In the genomic region with DNA sequence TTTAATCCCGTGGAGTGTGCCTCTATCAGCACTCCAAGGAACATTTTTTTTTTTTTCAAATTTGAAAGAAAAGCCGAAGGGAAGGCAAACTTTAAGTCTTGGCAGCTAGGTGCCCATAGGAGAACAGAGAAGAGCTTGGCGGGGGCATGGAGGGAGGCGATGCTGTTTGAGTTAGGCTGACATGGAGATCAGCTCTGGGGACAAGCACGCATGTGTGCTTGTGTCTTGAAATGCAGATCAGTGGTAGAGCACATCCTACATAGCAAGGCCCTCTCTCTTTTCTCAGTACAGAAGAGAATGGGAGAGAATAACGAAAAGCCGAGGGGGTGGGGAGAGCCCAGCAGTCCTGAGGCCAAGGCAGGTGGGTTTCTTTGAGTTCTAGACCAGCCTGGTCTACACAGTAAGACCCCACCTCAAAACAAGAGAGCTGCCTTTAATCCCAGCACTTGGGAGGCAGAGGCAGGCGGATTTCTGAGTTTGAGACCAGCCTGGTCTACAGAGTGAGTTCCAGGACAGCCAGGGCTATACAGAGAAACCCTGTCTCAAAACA, we compare ENCODE assay signal across 19 mouse cellular contexts. TPM values are rescaled to one million over a fixed set of nuclear protein-coding genes. Genes with fewer than 3 reads are reported as not detected.
DNase-seq lines count a peak whose midpoint lies in the region; ATAC-seq and TF ChIP-seq lines count a peak whose summit lies in the region.
"Had no signal": no experiment of that assay in that cellular context is flagged by ENCODE, and none has a peak within 500 bp of the region (broad histone marks: within the 10 kb centered on the region; RNA-seq: fewer than 3 reads in every experiment).

No protein-coding gene starts in this region.

- no peaks in the 10 kb centered on the region for H3K4me1 ChIP-seq in heart, embryonic 11.5 days (ENCODE audit: control insufficient read depth, insufficient read depth, low read length)
- H3K4me1 ChIP-seq in ES-Bruce4 (ENCODE audit: control insufficient read depth, insufficient read depth, low read length) = no peaks in the 10 kb centered on the region
- peaks cover 14% of the 10 kb centered on the region for H3K4me1 ChIP-seq in bone marrow, adult 2 months (ENCODE audit: control insufficient read depth, insufficient read depth, low read length)
- peaks cover 54% of the 10 kb centered on the region for H3K4me1 ChIP-seq in liver, embryonic 16.5 days (ENCODE audit: control insufficient read depth, low read depth, low read length)
- peaks cover 5% of the 10 kb centered on the region for H3K4me1 ChIP-seq in intestine, embryonic 16.5 days (ENCODE audit: control insufficient read depth, insufficient read depth, low read length)

- no peak overlapping the region for H3K4me3 ChIP-seq in heart, embryonic 11.5 days (ENCODE audit: low read depth, low read length)
- H3K4me3 ChIP-seq in ES-Bruce4 (ENCODE audit: low read depth, low read length) = peak overlapping the region; percentile 76
- peak overlapping the region; percentile 61 for H3K4me3 ChIP-seq in bone marrow, adult 2 months (replicated peaks; ENCODE audit: control insufficient read depth, low read depth, low read length)
- peak overlapping the region; percentile 77 for H3K4me3 ChIP-seq in liver, embryonic 16.5 days (ENCODE audit: low read depth, low read length)
- no peak overlapping the region for H3K4me3 ChIP-seq in intestine, embryonic 16.5 days (ENCODE audit: low read length)

- H3K36me3 ChIP-seq in heart, embryonic 11.5 days (ENCODE audit: control insufficient read depth, insufficient read depth, low read length) = peaks cover 5% of the 10 kb centered on the region
- no peaks in the 10 kb centered on the region; the same call in 1 of the 2 replicates for H3K36me3 ChIP-seq in ES-Bruce4 (ENCODE audit: control insufficient read depth, insufficient read depth, low read length, poor library complexity, severe bottlenecking)
- peaks cover 9% of the 10 kb centered on the region; the same call in 1 of the 2 replicates for H3K36me3 ChIP-seq in liver, embryonic 16.5 days (ENCODE audit: control insufficient read depth, insufficient read depth)
- H3K36me3 ChIP-seq in intestine, embryonic 16.5 days (ENCODE audit: control insufficient read depth, insufficient read depth, low read length) = 0 out of 2 replicates have a peak, but pooled peaks cover 3% of the 10 kb centered on the region

- peak overlapping the region; percentile 77 for H3K4me2 ChIP-seq in heart, embryonic 11.5 days
- peak overlapping the region; percentile 87 for H3K4me2 ChIP-seq in liver, embryonic 16.5 days (ENCODE audit: low read depth, low read length)
- H3K4me2 ChIP-seq in intestine, embryonic 16.5 days (ENCODE audit: low read depth, low read length) = no peak overlapping the region

- no peak overlapping the region for H3K9ac ChIP-seq in heart, embryonic 11.5 days (ENCODE audit: low read depth, low read length)
- peak overlapping the region; percentile 50 for H3K9ac ChIP-seq in ES-Bruce4 (ENCODE audit: low read depth, poor library complexity, severe bottlenecking)
- H3K9ac ChIP-seq in liver, embryonic 16.5 days (ENCODE audit: low read depth, low read length) = peak overlapping the region; percentile 83
- H3K9ac ChIP-seq in intestine, embryonic 16.5 days (ENCODE audit: low read depth, low read length) = no peak overlapping the region
- H3K9ac ChIP-seq: hindbrain, embryonic 13.5 days; neural tube, embryonic 13.5 days had no signal

- no peaks in the 10 kb centered on the region for H3K27me3 ChIP-seq in heart, embryonic 11.5 days (ENCODE audit: control insufficient read depth, insufficient read depth, low read length)
- H3K27me3 ChIP-seq in ES-Bruce4 (ENCODE audit: control insufficient read depth, insufficient read depth, low read length, poor library complexity, severe bottlenecking) = no peaks in the 10 kb centered on the region
- no peaks in the 10 kb centered on the region for H3K27me3 ChIP-seq in liver, embryonic 16.5 days (ENCODE audit: control insufficient read depth, insufficient read depth, low read depth, low read length)
- H3K27me3 ChIP-seq in intestine, embryonic 16.5 days (replicated peaks; ENCODE audit: control insufficient read depth, insufficient read depth, low read length) = no peaks in the 10 kb centered on the region
- H3K27me3 ChIP-seq: hindbrain, embryonic 13.5 days; intestine, embryonic 15.5 days; neural tube, embryonic 13.5 days had no signal

- no peak for TF ChIP-seq EP300 in ES-Bruce4 (IDR thresholded peaks at IDR 0.05; ENCODE audit: insufficient read depth, low read depth, low read length)

- no peak for TF ChIP-seq CTCF in ES-Bruce4 (IDR thresholded peaks at IDR 0.05; ENCODE audit: low read depth, low read length)
- TF ChIP-seq CTCF in bone marrow, adult 2 months (IDR thresholded peaks at IDR 0.05; ENCODE audit: control insufficient read depth, insufficient read depth, low read length) = no peak

- WGBS in heart, embryonic 11.5 days (ENCODE audit: insufficient replicate concordance) = 92% methylated on average over 8 of the region's 8 CpGs
- WGBS in bone marrow, adult 2 months = 88% methylated on average over 8 of the region's 8 CpGs
- 67% methylated on average over 8 of the region's 8 CpGs for WGBS in liver, embryonic 16.5 days (ENCODE audit: insufficient replicate concordance)
- 91% methylated on average over 8 of the region's 8 CpGs for WGBS in intestine, embryonic 16.5 days

- no peak for DNase-seq in heart, adult 9 months (ENCODE audit: low spot score in 2 of 2)
- DNase-seq in kidney, adult 11 months = no peak
- DNase-seq: heart, postnatal 14 days; thymus, postnatal 25 days had no signal

- ATAC-seq in heart, embryonic 11.5 days (replicated peaks; ENCODE audit: insufficient number of reproducible peaks, low FRiP score, low TSS enrichment) = no peak
- no peak for ATAC-seq in liver, embryonic 16.5 days (ENCODE audit: low read depth)
- no peak for ATAC-seq in intestine, embryonic 16.5 days

- TF ChIP-seq POLR2A in ES-Bruce4 (IDR thresholded peaks at IDR 0.05; ENCODE audit: insufficient read depth, low read length) = no peak
- TF ChIP-seq POLR2A in bone marrow, adult 2 months (IDR thresholded peaks at IDR 0.05; ENCODE audit: borderline replicate concordance, control insufficient read depth, low read depth, low read length) = no peak

- no peak overlapping the region for H3K27ac ChIP-seq in heart, embryonic 11.5 days (ENCODE audit: low read depth, low read length)
- H3K27ac ChIP-seq in ES-Bruce4 (ENCODE audit: insufficient read depth, low read length) = no peak overlapping the region
- peak overlapping the region; percentile 17; the same call in 1 of the 2 replicates for H3K27ac ChIP-seq in bone marrow, adult 2 months (ENCODE audit: control insufficient read depth, insufficient read depth, low read depth, low read length, poor library complexity)
- peak overlapping the region; percentile 100 for H3K27ac ChIP-seq in liver, embryonic 16.5 days (ENCODE audit: low read length)
- H3K27ac ChIP-seq in intestine, embryonic 16.5 days (ENCODE audit: low read length) = no peak overlapping the region
- H3K27ac ChIP-seq: layer of hippocampus, adult 2 months had no signal

- H3K9me3 ChIP-seq in heart, embryonic 11.5 days (replicated peaks; ENCODE audit: control insufficient read depth, low read length) = peaks cover 2% of the 10 kb centered on the region
- H3K9me3 ChIP-seq in ES-Bruce4 (replicated peaks; ENCODE audit: control insufficient read depth, insufficient read depth, low read length, poor library complexity, severe bottlenecking) = no peaks in the 10 kb centered on the region
- H3K9me3 ChIP-seq in liver, embryonic 16.5 days (replicated peaks; ENCODE audit: control insufficient read depth, low read length) = no peaks in the 10 kb centered on the region; the same call in 1 of the 2 replicates
- peaks cover 3% of the 10 kb centered on the region; the same call in 1 of the 2 replicates for H3K9me3 ChIP-seq in intestine, embryonic 16.5 days (ENCODE audit: control insufficient read depth, low read length)
- H3K9me3 ChIP-seq: hindbrain, embryonic 13.5 days; intestine, embryonic 15.5 days; limb, embryonic 10.5 days; neural tube, embryonic 13.5 days had no signal

RNA-seq across cellular contexts. Expression of a gene that starts 1.0 kb away (rescaled TPM):
- 17.5 and 21.2 TPM in 2 replicates for polyA plus RNA-seq in heart, embryonic 11.5 days (2014; fragmentation: Nextera tagmentation; extraction: Ambion mirVana)
- polyA plus RNA-seq in ES-Bruce4 (2011; ENCODE audit: insufficient read depth, insufficient read length, low read depth, missing spikeins) = 25.5 and 37.9 TPM in 2 replicates
- 32.3 and 59.7 TPM in 2 replicates for polyA plus RNA-seq in bone marrow, adult 2 months (2011; ENCODE audit: insufficient read depth, insufficient read length, low replicate concordance, missing spikeins)
- polyA plus RNA-seq in liver, embryonic 16.5 days (2015; fragmentation: Nextera tagmentation; extraction: Ambion mirVana) = 12.8 and 14.3 TPM in 2 replicates
- polyA plus RNA-seq in intestine, embryonic 16.5 days (2015; fragmentation: Nextera tagmentation; extraction: Ambion mirVana) = 20.4 and 22.0 TPM in 2 replicates

RNA-seq across cellular contexts. Expression of a gene that starts 28.4 kb away (rescaled TPM):
- polyA plus RNA-seq in heart, embryonic 11.5 days (2014; fragmentation: Nextera tagmentation; extraction: Ambion mirVana) = 9.9 and 11.2 TPM in 2 replicates
- 1.4 and 1.8 TPM in 2 replicates for polyA plus RNA-seq in ES-Bruce4 (2011; ENCODE audit: insufficient read depth, insufficient read length, low read depth, missing spikeins)
- polyA plus RNA-seq in bone marrow, adult 2 months (2011; ENCODE audit: insufficient read depth, insufficient read length, low replicate concordance, missing spikeins) = 118 and 180 TPM in 2 replicates
- polyA plus RNA-seq in liver, embryonic 16.5 days (2015; fragmentation: Nextera tagmentation; extraction: Ambion mirVana) = 91.9 and 93.4 TPM in 2 replicates
- polyA plus RNA-seq in intestine, embryonic 16.5 days (2015; fragmentation: Nextera tagmentation; extraction: Ambion mirVana) = 2.5 and 4.3 TPM in 2 replicates

RNA-seq across cellular contexts. Expression of a gene that starts 49.4 kb away (rescaled TPM):
- polyA plus RNA-seq in heart, embryonic 11.5 days (2014; fragmentation: Nextera tagmentation; extraction: Ambion mirVana) = not detected in 2 replicates
- not detected in 2 replicates for polyA plus RNA-seq in ES-Bruce4 (2011; ENCODE audit: insufficient read depth, insufficient read length, low read depth, missing spikeins)
- polyA plus RNA-seq in bone marrow, adult 2 months (2011; ENCODE audit: insufficient read depth, insufficient read length, low replicate concordance, missing spikeins) = not detected in 2 replicates
- not detected in 2 replicates for polyA plus RNA-seq in liver, embryonic 16.5 days (2015; fragmentation: Nextera tagmentation; extraction: Ambion mirVana)
- polyA plus RNA-seq in intestine, embryonic 16.5 days (2015; fragmentation: Nextera tagmentation; extraction: Ambion mirVana) = 0.10 TPM in 1 of 2 replicates, not detected in the other
- polyA plus RNA-seq: C2C12; embryonic facial prominence, embryonic 11.5 days; forebrain, embryonic 16.5 days; hindbrain, embryonic 13.5 days; intestine, embryonic 15.5 days; kidney, embryonic 16.5 days; limb, embryonic 10.5 days; neural tube, embryonic 13.5 days; spleen, adult 2 months had no signal

RNA-seq across cellular contexts. Expression of a gene that starts 53.7 kb away (rescaled TPM):
- polyA plus RNA-seq in heart, embryonic 11.5 days (2014; fragmentation: Nextera tagmentation; extraction: Ambion mirVana) = not detected in 2 replicates
- not detected in 2 replicates for polyA plus RNA-seq in ES-Bruce4 (2011; ENCODE audit: insufficient read depth, insufficient read length, low read depth, missing spikeins)
- not detected in 2 replicates for polyA plus RNA-seq in bone marrow, adult 2 months (2011; ENCODE audit: insufficient read depth, insufficient read length, low replicate concordance, missing spikeins)
- polyA plus RNA-seq in liver, embryonic 16.5 days (2015; fragmentation: Nextera tagmentation; extraction: Ambion mirVana) = not detected in 2 replicates
- 0.07 TPM in 1 of 2 replicates, not detected in the other for polyA plus RNA-seq in intestine, embryonic 16.5 days (2015; fragmentation: Nextera tagmentation; extraction: Ambion mirVana)
- polyA plus RNA-seq: embryonic facial prominence, embryonic 11.5 days; forebrain, embryonic 16.5 days; hindbrain, embryonic 13.5 days; intestine, embryonic 15.5 days; kidney, embryonic 16.5 days; limb, embryonic 10.5 days; neural tube, embryonic 13.5 days had no signal

Comparison
In these comparisons a context has a peak if more than half of its experiments do, and no peak if none do; other contexts are left out.
1. H3K27ac ChIP-seq: peak in bone marrow, adult 2 months (single experiment) and liver, embryonic 16.5 days (single experiment); none in heart, embryonic 11.5 days (single experiment), ES-Bruce4 (single experiment) and intestine, embryonic 16.5 days (single experiment).
2. H3K4me3 ChIP-seq: peak in ES-Bruce4 (single experiment), bone marrow, adult 2 months (single experiment) and liver, embryonic 16.5 days (single experiment); none in heart, embryonic 11.5 days (single experiment) and intestine, embryonic 16.5 days (single experiment).
3. H3K9ac ChIP-seq: peak in ES-Bruce4 (single experiment) and liver, embryonic 16.5 days (single experiment); none in heart, embryonic 11.5 days (single experiment) and intestine, embryonic 16.5 days (single experiment).